Comparison of ENCODE assay signal across 20 mouse cellular contexts in the genomic region with DNA sequence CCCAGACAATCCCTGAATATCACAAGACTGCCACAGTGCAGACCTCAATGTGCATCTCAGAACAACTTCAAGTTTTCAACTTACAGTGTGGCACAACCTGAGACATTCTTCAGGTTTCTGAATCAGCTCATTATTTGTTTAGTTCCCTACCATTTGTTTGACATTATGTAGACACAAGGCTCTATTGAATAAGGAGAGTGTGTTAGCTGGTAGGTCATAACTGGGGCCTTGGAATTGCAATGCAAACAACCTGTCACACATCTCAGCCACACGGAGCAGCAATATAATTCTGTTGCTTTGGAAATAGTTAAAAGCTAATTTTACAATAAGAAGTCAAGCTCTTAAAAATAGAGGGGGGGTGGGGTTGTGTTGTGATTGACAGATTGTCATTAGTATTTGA.
"Had no signal": no experiment of that assay in that cellular context is flagged by ENCODE, and none has a peak within 500 bp of the region (broad histone marks: within the 10 kb centered on the region; RNA-seq: fewer than 3 reads in every experiment).

No protein-coding gene starts in this region.

- H3K4me3 ChIP-seq: liver, embryonic 12.5 days; lung, embryonic 15.5 days; midbrain, embryonic 10.5 days; midbrain, embryonic 12.5 days; myocyte; neural tube, embryonic 13.5 days; neural tube, embryonic 15.5 days had no signal

- H3K9ac ChIP-seq: liver, embryonic 12.5 days; liver, embryonic 14.5 days; lung, embryonic 15.5 days; midbrain, embryonic 12.5 days; neural tube, embryonic 13.5 days; neural tube, embryonic 15.5 days had no signal

- H3K36me3 ChIP-seq: liver, embryonic 12.5 days; lung, embryonic 15.5 days; midbrain, embryonic 10.5 days; midbrain, embryonic 12.5 days; neural tube, embryonic 13.5 days; neural tube, embryonic 15.5 days had no signal

- H3K27ac ChIP-seq: liver, embryonic 12.5 days; liver, embryonic 14.5 days; lung, embryonic 15.5 days; midbrain, embryonic 10.5 days; midbrain, embryonic 12.5 days; neural tube, embryonic 13.5 days; neural tube, embryonic 15.5 days had no signal

- H3K27me3 ChIP-seq: liver, embryonic 12.5 days; lung, embryonic 15.5 days; midbrain, embryonic 12.5 days; neural tube, embryonic 13.5 days; neural tube, embryonic 15.5 days had no signal

- H3K4me2 ChIP-seq: liver, embryonic 12.5 days; lung, embryonic 15.5 days; midbrain, embryonic 12.5 days; neural tube, embryonic 13.5 days; neural tube, embryonic 15.5 days had no signal

- H3K9me3 ChIP-seq: liver, embryonic 12.5 days; lung, embryonic 15.5 days; midbrain, embryonic 10.5 days; midbrain, embryonic 12.5 days; neural tube, embryonic 13.5 days; neural tube, embryonic 15.5 days had no signal

- ATAC-seq: liver, embryonic 12.5 days; midbrain, embryonic 16.5 days had no signal

- DNase-seq: lung, adult 18-20 months; lung, postnatal 14 days; lung, postnatal 4 days; midbrain, embryonic 14.5 days; retina, postnatal 1 day; right cerebral cortex, adult 18-20 months; right cerebral cortex, postnatal 25 days; right cerebral cortex, postnatal 4 days; thymus, adult 2 months; thymus, postnatal 25 days; thymus, postnatal 4 days had no signal

- H3K4me1 ChIP-seq: liver, embryonic 12.5 days; lung, embryonic 15.5 days; midbrain, embryonic 10.5 days; midbrain, embryonic 12.5 days; neural tube, embryonic 13.5 days; neural tube, embryonic 15.5 days had no signal
